ENCODE assay signal across 10 mouse cellular contexts in the genomic region with DNA sequence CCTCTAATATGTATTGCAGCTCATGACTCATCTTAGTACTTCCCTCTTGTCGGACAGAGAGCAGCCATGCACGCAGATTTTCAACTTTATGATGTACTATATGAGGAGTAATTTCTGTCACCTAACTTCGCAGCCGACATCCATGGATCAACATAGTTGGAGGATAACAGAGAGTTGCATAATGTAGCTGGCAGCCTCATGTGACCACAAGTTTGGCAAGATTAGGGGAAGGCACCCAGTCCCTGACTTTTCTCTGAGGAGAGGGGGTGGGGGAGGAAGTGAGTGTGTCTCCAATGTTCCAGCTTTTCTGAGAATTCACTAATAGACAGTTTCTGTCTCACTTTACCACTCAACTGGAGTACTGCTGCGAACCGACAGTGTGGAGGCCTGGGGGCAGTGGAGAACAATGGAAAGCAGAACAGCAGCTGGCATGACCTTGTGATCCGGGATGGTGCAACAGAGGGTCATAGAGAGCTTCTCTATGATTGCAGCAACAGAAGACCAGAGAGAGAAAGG.
DNase-seq lines count a peak whose midpoint lies in the region; ATAC-seq lines count a peak whose summit lies in the region.
"Had no signal": no experiment of that assay in that cellular context is flagged by ENCODE, and none has a peak within 500 bp of the region (broad histone marks: within the 10 kb centered on the region; RNA-seq: fewer than 3 reads in every experiment).

No protein-coding gene starts in this region.

- H3K27me3 ChIP-seq in lung, embryonic 16.5 days (ENCODE audit: control insufficient read depth, insufficient read depth, low read depth, low read length): no peaks in the 10 kb centered on the region
- no peaks in the 10 kb centered on the region for H3K27me3 ChIP-seq in midbrain, embryonic 11.5 days (ENCODE audit: control insufficient read depth, insufficient read depth, low read length)

- no peak overlapping the region for H3K9ac ChIP-seq in lung, embryonic 16.5 days (ENCODE audit: low read length)
- no peak overlapping the region for H3K9ac ChIP-seq in midbrain, embryonic 11.5 days (ENCODE audit: low read length)

- H3K4me3 ChIP-seq in lung, embryonic 16.5 days (ENCODE audit: low read length): no peak overlapping the region
- H3K4me3 ChIP-seq in midbrain, embryonic 11.5 days (ENCODE audit: low read depth, low read length): no peak overlapping the region

- no peak overlapping the region for H3K4me2 ChIP-seq in lung, embryonic 16.5 days (ENCODE audit: low read depth, low read length)
- no peak overlapping the region for H3K4me2 ChIP-seq in midbrain, embryonic 11.5 days

- WGBS in lung, embryonic 16.5 days: 47% methylated on average over 7 of the region's 7 CpGs
- 85% methylated on average over 7 of the region's 7 CpGs for WGBS in midbrain, embryonic 11.5 days

- peak; percentile 75 for DNase-seq in layer of hippocampus, adult 9-11 months
- no peak for DNase-seq in layer of hippocampus, postnatal 36 days
- peak; percentile 34 for DNase-seq in c-Kit-positive CD71-negative TER-119-negative erythroid progenitor cells, embryonic 14.5 days (ENCODE audit: low read depth)
- peak; percentile 4 for DNase-seq in skeletal muscle tissue, adult 2 months (ENCODE audit: low read depth, low spot score)
- DNase-seq in spleen, postnatal 14 days (ENCODE audit: low spot score in 2 of 2): no peak
- no peak for DNase-seq in midbrain, embryonic 11.5 days (ENCODE audit: low spot score, missing footprints)
- DNase-seq: cerebellum, adult 18-20 months; kidney, adult 8-10 months; thymus, postnatal 14 days had no signal

- H3K4me1 ChIP-seq in lung, embryonic 16.5 days (replicated peaks; ENCODE audit: control insufficient read depth, insufficient read depth, low read length): no peaks in the 10 kb centered on the region; the same call in 1 of the 2 replicates
- no peaks in the 10 kb centered on the region for H3K4me1 ChIP-seq in midbrain, embryonic 11.5 days (ENCODE audit: control insufficient read depth, insufficient read depth, low read length)

- peak; percentile 92 for ATAC-seq in lung, embryonic 16.5 days (ENCODE audit: low read depth)
- ATAC-seq in midbrain, embryonic 11.5 days (ENCODE audit: low FRiP score): no peak

- H3K9me3 ChIP-seq in lung, embryonic 16.5 days (ENCODE audit: control insufficient read depth, low read length): no peaks in the 10 kb centered on the region
- H3K9me3 ChIP-seq in midbrain, embryonic 11.5 days (ENCODE audit: control insufficient read depth, low read length): no peaks in the 10 kb centered on the region

- H3K27ac ChIP-seq in lung, embryonic 16.5 days (ENCODE audit: low read length): no peak overlapping the region
- no peak overlapping the region for H3K27ac ChIP-seq in midbrain, embryonic 11.5 days (ENCODE audit: low read depth, low read length)

- no peaks in the 10 kb centered on the region for H3K36me3 ChIP-seq in lung, embryonic 16.5 days (ENCODE audit: control insufficient read depth, insufficient read depth, low read length)
- H3K36me3 ChIP-seq in midbrain, embryonic 11.5 days (ENCODE audit: control insufficient read depth, insufficient read depth, low read length): no peaks in the 10 kb centered on the region

Comparison
In these comparisons a context has a peak if more than half of its experiments do, and no peak if none do; other contexts are left out.
1. DNase-seq: peak in layer of hippocampus, adult 9-11 months (single experiment), c-Kit-positive CD71-negative TER-119-negative erythroid progenitor cells, embryonic 14.5 days (single experiment) and skeletal muscle tissue, adult 2 months (single experiment); none in layer of hippocampus, postnatal 36 days (0 of 2), spleen, postnatal 14 days (0 of 2) and midbrain, embryonic 11.5 days (single experiment).